Mouse (Mus musculus) liver, embryonic 11.5 days (tissue): ENCODE data around the gene Plxnb2. TPM values are rescaled to one million over a fixed set of nuclear protein-coding genes. Genes with fewer than 3 reads are reported as not detected.
A peak's percentile ranks its signal among the peaks of the same experiment; 100 is the strongest.

ENCODE experiments used
- ATAC-seq: fragments of 200-750 bp; cut with Nextera tagmentation; replicated peaks from 2 replicates; pipeline ENCODE4 v1.8.0; 2017; ENCODE audit warnings: moderate number of reproducible peaks, mild to moderate bottlenecking, moderate TSS enrichment, moderate library complexity; ENCODE audit not compliant: low FRiP score
- DNase-seq: peaks from one replicate; pipeline ENCODE4 v3.0.0-alpha.2; 2017; ENCODE audit warnings: low spot score
- H3K27ac ChIP-seq: fragments of 300-500 bp; sonication (generic); 2 replicates; pipeline ENCODE4 v1.5.1; 2014; ENCODE audit warnings: mild to moderate bottlenecking, low read depth, low read length, control low read depth
- H3K27me3 ChIP-seq: fragments of 300-500 bp; sonication (generic); replicated peaks from 2 replicates; pipeline ENCODE4 v1.6.1; 2014; ENCODE audit warnings: low read length, mixed read lengths; ENCODE audit not compliant: control insufficient read depth, insufficient read depth
- H3K36me3 ChIP-seq: fragments of 300-500 bp; sonication (generic); 2 replicates; pipeline ENCODE4 v1.6.1; 2014; ENCODE audit warnings: mild to moderate bottlenecking, low read length, moderate library complexity, mixed read lengths; ENCODE audit not compliant: control insufficient read depth, insufficient read depth
- H3K4me1 ChIP-seq: fragments of 300-500 bp; sonication (generic); replicated peaks from 2 replicates; pipeline ENCODE4 v1.6.1; 2014; ENCODE audit warnings: low read length, mixed read lengths; ENCODE audit not compliant: control insufficient read depth, insufficient read depth
- H3K4me2 ChIP-seq: fragments of 300-500 bp; sonication (generic); 2 replicates; pipeline ENCODE4 v1.6.1; 2014; ENCODE audit warnings: mild to moderate bottlenecking, control low read depth, moderate library complexity
- H3K4me3 ChIP-seq: fragments of 300-500 bp; sonication (generic); 2 replicates; pipeline ENCODE4 v1.5.1; 2014; ENCODE audit warnings: low read depth, low read length, control low read depth
- H3K9ac ChIP-seq: fragments of 300-500 bp; sonication (generic); 2 replicates; pipeline ENCODE4 v1.6.1; 2014; ENCODE audit warnings: low read depth, low read length, control low read depth
- H3K9me3 ChIP-seq: fragments of 300-500 bp; sonication (generic); 2 replicates; pipeline ENCODE4 v1.6.1; 2016; ENCODE audit warnings: low read length, inconsistent platforms, mixed read lengths; ENCODE audit not compliant: control insufficient read depth
- WGBS: fragments of 180-500 bp; shearing (Covaris S2); extraction: QIAGEN DNeasy Blood & Tissue Kit; methylation state at CpG from one replicate; pipeline ENCODE4 v1.1.7; 2014; 5-methylcytosine and 5-hydroxymethylcytosine counted together
- polyA plus RNA-seq: library from polyadenylated mRNA; unstranded; fragments of >200 nt; fragmentation: Nextera tagmentation; extraction: Ambion mirVana; gene quantifications from 2 replicates; pipeline ENCODE4 v1.2.1, GENCODE M21; 2014

Plxnb2 gene
- polyA plus RNA-seq, 1 experiment from 2014 or later = 78.3 TPM

DNA sequence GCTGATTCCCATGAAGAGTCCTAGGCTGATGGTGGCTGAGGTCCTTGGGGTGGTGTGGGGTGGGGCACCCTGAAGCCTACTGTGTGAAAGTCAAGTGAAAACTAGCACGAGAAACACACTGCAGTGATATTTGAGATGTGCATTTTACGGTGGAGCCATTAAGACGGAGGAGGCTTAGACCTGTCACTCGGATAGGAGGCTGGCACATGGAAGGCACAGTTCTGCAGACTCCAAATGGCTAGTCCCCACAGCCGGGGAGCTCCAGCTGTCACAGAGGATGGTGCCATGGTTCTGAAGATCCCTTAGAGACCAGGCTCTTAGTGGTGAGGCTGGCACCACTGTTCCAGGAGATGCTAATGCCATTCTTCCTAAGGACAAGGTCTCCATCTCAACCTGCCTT lies 2.3 kb upstream of the Plxnb2 start:
- H3K27ac ChIP-seq = no peak overlapping the region

DNA sequence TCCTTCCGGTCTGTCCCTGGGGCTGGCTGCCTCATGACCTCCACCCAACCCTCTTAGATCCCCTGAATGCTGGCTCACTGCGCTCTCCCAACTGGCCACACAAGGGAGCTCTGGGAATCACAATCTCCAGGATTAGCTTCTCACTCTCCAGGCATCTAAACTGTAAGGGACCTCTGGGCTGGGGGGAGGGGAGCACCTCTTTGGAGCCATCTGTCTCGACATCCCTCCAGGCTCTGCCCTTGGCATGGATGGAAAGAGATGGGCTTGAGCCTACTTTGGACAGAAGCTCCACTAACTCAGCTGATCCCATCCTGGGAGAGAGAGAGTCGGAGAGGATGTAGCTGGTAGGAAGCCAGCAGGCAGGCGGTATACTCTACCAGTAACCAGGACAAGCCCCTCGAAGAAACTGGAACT lies 1.7 kb upstream of the Plxnb2 start:
- no peak overlapping the region for H3K27ac ChIP-seq
- no peak overlapping the region for H3K9ac ChIP-seq
- H3K4me1 ChIP-seq = peaks cover 28% of the 10 kb centered on the region
- DNase-seq = no peak
- 22% methylated on average over 6 of the region's 6 CpGs for WGBS
- no peak overlapping the region for H3K4me3 ChIP-seq
- H3K4me2 ChIP-seq = peak overlapping the region; percentile 74
- no peaks in the 10 kb centered on the region for H3K9me3 ChIP-seq
- H3K36me3 ChIP-seq = peaks cover 3% of the 10 kb centered on the region; the same call in 1 of the 2 replicates
- peaks cover 22% of the 10 kb centered on the region for H3K27me3 ChIP-seq
- ATAC-seq = no peak

More for the DNA sequence above, 2.3 kb upstream of the Plxnb2 start:
- H3K4me2 ChIP-seq = no peak overlapping the region
- peaks cover 22% of the 10 kb centered on the region for H3K27me3 ChIP-seq
- WGBS = 62% methylated on average over 5 of the region's 5 CpGs
- no peaks in the 10 kb centered on the region for H3K9me3 ChIP-seq
- peaks cover 23% of the 10 kb centered on the region for H3K4me1 ChIP-seq
- no peak overlapping the region for H3K9ac ChIP-seq
- ATAC-seq = no peak
- no peak overlapping the region for H3K4me3 ChIP-seq
- H3K36me3 ChIP-seq = peaks cover 3% of the 10 kb centered on the region; the same call in 1 of the 2 replicates
- no peak for DNase-seq

- 0 out of 2 replicates have a peak overlapping the region, but pooled peaks have one; percentile 8 for H3K4me3 ChIP-seq
- H3K9me3 ChIP-seq = no peaks in the 10 kb centered on the region
- DNase-seq (no peak), ATAC-seq (no peak)
- H3K27ac ChIP-seq = no peak overlapping the region
- peak overlapping the region; percentile 26; the same call in 1 of the 2 replicates for H3K9ac ChIP-seq
- peaks cover 3% of the 10 kb centered on the region; the same call in 1 of the 2 replicates for H3K36me3 ChIP-seq
- peak overlapping the region; percentile 74 for H3K4me2 ChIP-seq
- H3K27me3 ChIP-seq = peaks cover 22% of the 10 kb centered on the region
- WGBS = 52% methylated on average over 10 of the region's 10 CpGs
- peaks cover 34% of the 10 kb centered on the region for H3K4me1 ChIP-seq
Measured at GRCm38 (mm10) chr15:89181561-89182270, 1.1 kb upstream of the Plxnb2 start.

DNA sequence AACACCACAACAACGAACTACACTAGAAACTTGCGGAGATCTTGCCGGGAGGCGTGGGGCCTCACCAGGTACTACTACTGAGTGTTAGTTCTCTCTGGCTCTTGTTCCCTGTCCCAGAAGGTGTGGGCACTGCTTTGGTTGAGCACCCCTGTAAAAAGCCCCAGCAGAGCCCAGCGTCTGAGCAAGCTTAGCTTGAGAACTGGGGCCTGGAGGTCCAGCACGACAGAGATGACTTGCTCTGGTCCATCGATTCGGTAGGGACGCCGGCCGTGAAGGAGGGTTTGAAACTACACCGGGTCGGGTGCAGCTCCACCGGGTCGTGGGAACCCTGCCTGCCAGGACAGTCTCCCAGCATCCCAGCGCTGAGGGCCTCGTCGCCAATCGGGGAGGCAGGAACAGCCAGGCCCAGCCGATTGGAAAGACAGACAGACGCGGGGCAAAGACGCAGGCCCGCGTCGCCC lies 477 bp downstream of the Plxnb2 start:
- H3K4me2 ChIP-seq = peak overlapping the region; percentile 74
- H3K4me1 ChIP-seq = peaks cover 40% of the 10 kb centered on the region
- H3K4me3 ChIP-seq = peak overlapping the region; percentile 64
- ATAC-seq (0 out of 2 replicates have a peak, but pooled peaks have one; percentile 1), DNase-seq (no peak)
- no peaks in the 10 kb centered on the region for H3K36me3 ChIP-seq
- WGBS = 3% methylated on average over 26 of the region's 26 CpGs
- H3K27ac ChIP-seq = peak overlapping the region; percentile 44
- H3K9me3 ChIP-seq = no peaks in the 10 kb centered on the region
- peak overlapping the region; percentile 57 for H3K9ac ChIP-seq
- peaks cover 24% of the 10 kb centered on the region for H3K27me3 ChIP-seq

- H3K4me1 ChIP-seq = peaks cover 42% of the 10 kb centered on the region
- H3K4me2 ChIP-seq = peak overlapping the region; percentile 74
- H3K4me3 ChIP-seq = peak overlapping the region; percentile 64
- WGBS = 29% methylated on average over 6 of the region's 6 CpGs
- H3K27me3 ChIP-seq = peaks cover 27% of the 10 kb centered on the region
- H3K9me3 ChIP-seq = no peaks in the 10 kb centered on the region
- peak overlapping the region; percentile 57 for H3K9ac ChIP-seq
- H3K36me3 ChIP-seq = no peaks in the 10 kb centered on the region
- DNase-seq (no peak), ATAC-seq (no peak)
- peak overlapping the region; percentile 89; the same call in 1 of the 2 replicates for H3K27ac ChIP-seq
Measured at GRCm38 (mm10) chr15:89179630-89179964, 991 bp downstream of the Plxnb2 start.

GRCm38 (mm10) chr15:89178954-89179629 lies 1.5 kb downstream of the Plxnb2 start:
- peak; percentile 75 for DNase-seq
- peaks cover 47% of the 10 kb centered on the region for H3K4me1 ChIP-seq
- no peaks in the 10 kb centered on the region for H3K9me3 ChIP-seq
- H3K4me2 ChIP-seq = peak overlapping the region; percentile 74
- peak overlapping the region; percentile 89 for H3K27ac ChIP-seq
- WGBS = 9% methylated on average over 16 of the region's 16 CpGs
- peaks cover 32% of the 10 kb centered on the region for H3K27me3 ChIP-seq
- ATAC-seq = peak; percentile 50
- H3K9ac ChIP-seq = peak overlapping the region; percentile 57
- peak overlapping the region; percentile 64 for H3K4me3 ChIP-seq
- no peaks in the 10 kb centered on the region for H3K36me3 ChIP-seq

DNA sequence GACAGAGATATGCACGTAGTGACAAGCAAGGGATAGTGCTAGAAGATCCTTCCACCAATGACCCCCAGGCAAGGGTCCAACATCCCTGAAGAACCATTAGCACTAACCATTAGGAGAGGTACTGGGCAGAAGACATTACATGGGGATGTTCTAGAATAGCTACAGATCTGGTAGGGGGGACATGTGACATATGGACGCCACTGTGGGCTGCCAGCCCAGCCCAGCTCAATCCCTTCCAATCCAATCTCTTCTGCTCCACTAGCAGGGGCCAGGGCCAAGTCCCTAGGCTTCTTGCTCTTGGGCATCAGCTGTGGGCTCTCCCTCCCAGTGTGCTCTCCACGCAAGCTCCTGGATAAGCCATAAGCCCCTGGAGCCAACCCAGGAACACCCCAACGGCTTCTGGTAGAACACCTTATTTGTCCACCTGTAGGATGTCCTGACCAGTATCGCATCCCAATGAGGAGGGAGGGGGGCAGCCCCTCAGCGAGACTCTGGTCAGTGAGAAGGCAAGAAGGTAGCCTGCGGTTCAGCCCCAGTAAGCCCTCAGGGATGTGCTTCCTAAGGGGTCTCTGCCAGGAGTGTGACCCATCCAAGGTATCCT lies 2.2 kb downstream of the Plxnb2 start:
- peak overlapping the region; percentile 64 for H3K4me3 ChIP-seq
- peak overlapping the region; percentile 89 for H3K27ac ChIP-seq
- peak overlapping the region; percentile 46 for H3K9ac ChIP-seq
- WGBS = 60% methylated on average over 7 of the region's 7 CpGs
- ATAC-seq (no peak), DNase-seq (no peak)
- H3K4me2 ChIP-seq = peak overlapping the region; percentile 74
- no peaks in the 10 kb centered on the region for H3K36me3 ChIP-seq
- peaks cover 53% of the 10 kb centered on the region for H3K4me1 ChIP-seq
- no peaks in the 10 kb centered on the region for H3K9me3 ChIP-seq
- peaks cover 39% of the 10 kb centered on the region for H3K27me3 ChIP-seq

DNA sequence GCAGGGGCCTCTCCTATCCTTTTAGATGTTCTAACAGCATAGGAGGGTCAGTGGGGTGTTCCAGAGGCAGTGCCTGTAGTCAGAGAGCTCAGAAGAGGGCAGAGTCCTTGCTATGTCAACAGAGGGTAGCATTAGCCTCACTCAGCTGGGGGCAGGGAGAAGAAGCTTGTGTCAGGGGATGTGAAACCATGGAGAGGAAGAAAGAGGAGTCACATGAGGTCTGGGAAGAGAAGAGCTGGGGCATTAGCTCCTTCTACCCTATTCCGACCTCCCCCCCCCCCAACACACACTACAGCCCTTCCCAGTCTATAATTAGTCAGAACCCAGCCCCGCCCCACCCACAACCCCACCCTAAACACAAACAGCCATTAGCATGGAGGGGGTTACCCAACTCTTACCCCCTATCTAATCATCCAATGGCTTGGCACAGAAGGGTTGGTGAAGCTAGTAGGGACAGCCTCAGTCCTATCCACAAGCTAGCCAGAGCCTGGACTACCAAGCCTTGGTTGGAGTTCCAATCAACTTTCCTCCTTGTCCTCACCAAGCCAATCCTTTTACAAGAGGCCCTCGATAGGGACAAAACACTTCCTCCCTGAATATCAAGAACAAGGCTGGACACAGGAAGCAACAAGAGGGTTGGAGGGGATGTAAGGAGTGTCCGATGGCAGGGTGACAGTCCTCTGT lies 2.9 kb downstream of the Plxnb2 start:
- Histone ChIP-seq H3K4me1 (peaks cover 58% of the 10 kb centered on the region), H3K9me3 (no peaks in the 10 kb centered on the region), H3K36me3 (no peaks in the 10 kb centered on the region), H3K4me3 (peak overlapping the region; percentile 1; the same call in 1 of the 2 replicates), H3K4me2 (peak overlapping the region; percentile 74), H3K27ac (peak overlapping the region; percentile 89), H3K27me3 (peaks cover 44% of the 10 kb centered on the region), H3K9ac (peak overlapping the region; percentile 17; the same call in 1 of the 2 replicates)
- DNase-seq (no peak), ATAC-seq (peak; percentile 32; the same call in 1 of the 2 replicates)
- WGBS = 46% methylated on average over 4 of the region's 4 CpGs
